Mouse (Mus musculus): ENCODE measurements around the gene Lysmd4. TPM values are rescaled to one million over a fixed set of nuclear protein-coding genes. Genes with fewer than 3 reads are reported as not detected.
"Not testable (repeated sequence)": the region's sequence is repeated elsewhere in the genome, so short reads cannot be mapped to it uniquely, and the experiment has no call there.

The Lysmd4 gene
- total and polyA plus RNA-seq, 2 experiments = 8.3 to 9.5 TPM

DNA sequence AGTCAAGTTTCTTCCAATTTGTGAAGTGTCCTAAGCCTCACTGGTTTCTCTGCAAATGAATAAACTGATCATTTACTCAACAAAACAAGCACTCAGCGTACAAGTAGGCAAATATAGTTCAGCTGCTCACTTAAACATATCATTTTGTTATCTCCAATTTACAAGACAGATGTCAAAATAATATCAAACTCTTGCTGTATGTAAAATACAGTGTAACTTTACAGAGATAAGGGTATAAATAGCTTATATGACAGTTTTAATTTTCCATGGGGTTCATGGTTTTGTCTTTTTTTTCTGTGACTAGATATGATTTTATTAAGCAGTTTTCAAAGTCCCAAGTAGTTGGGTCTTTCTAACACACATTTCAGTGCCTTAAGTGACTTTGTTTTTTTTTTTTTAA is 22.9 kb downstream of the Lysmd4 start:
- TF ChIP-seq POLR2A (IDR thresholded peaks at IDR 0.05; ENCODE audit: extremely low read depth, insufficient read depth, low read length) = no peak
- TF ChIP-seq CTCF (IDR thresholded peaks at IDR 0.05; ENCODE audit: low read depth, low read length) = no peak
- Histone ChIP-seq H3K36me3 (ENCODE audit: control insufficient read depth, insufficient read depth, low read length) (peaks cover 5% of the 10 kb centered on the region; the same call in 1 of the 2 replicates), H3K4me1 (ENCODE audit: control insufficient read depth, insufficient read depth, low read length) (peaks cover 5% of the 10 kb centered on the region), H3K9ac (ENCODE audit: low read depth, low read length) (no peak overlapping the region), H3K27ac (replicated peaks; ENCODE audit: insufficient read depth, low read depth, low read length) (no peak overlapping the region), H3K4me3 (ENCODE audit: insufficient read depth, low read depth, low read length) (no peak overlapping the region), H3K79me2 (ENCODE audit: control insufficient read depth, insufficient read depth, low read length) (no peaks in the 10 kb centered on the region), H3K27me3 (ENCODE audit: control insufficient read depth, insufficient read depth, low read length) (no peaks in the 10 kb centered on the region)
- no peak for DNase-seq (ENCODE audit: extremely low read depth, low read depth, low spot score)
- WGBS = 78% methylated on average over 1 of the region's 1 CpGs

DNA sequence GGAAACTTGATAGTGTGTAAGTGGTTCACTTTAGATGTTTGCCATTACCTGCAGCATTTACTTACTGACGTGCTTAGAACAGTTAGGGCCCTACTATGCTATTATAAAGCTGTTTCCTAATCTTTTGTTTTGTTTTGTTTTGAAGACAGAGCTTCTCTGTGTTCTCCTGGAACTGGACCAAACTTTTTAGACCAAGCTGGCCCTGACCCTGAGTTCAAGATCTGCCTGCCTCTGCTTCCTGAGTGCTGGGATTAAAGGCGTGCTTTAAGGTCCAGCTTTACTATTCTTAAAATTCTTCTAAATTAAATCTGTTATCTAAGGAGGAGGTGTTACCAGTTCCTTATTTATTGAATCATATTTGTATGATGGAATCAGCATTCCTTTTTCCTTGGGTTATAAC is 23.7 kb downstream of the Lysmd4 start:
- Histone ChIP-seq H3K9ac (ENCODE audit: low read depth, low read length) (no peak overlapping the region), H3K36me3 (ENCODE audit: control insufficient read depth, insufficient read depth, low read length) (peaks cover 9% of the 10 kb centered on the region; the same call in 1 of the 2 replicates), H3K4me1 (ENCODE audit: control insufficient read depth, insufficient read depth, low read length) (peaks cover 5% of the 10 kb centered on the region), H3K27me3 (ENCODE audit: control insufficient read depth, insufficient read depth, low read length) (no peaks in the 10 kb centered on the region), H3K4me3 (ENCODE audit: insufficient read depth, low read depth, low read length) (no peak overlapping the region), H3K27ac (replicated peaks; ENCODE audit: insufficient read depth, low read depth, low read length) (no peak overlapping the region), H3K79me2 (ENCODE audit: control insufficient read depth, insufficient read depth, low read length) (no peaks in the 10 kb centered on the region)
- 66% methylated on average over 2 of the region's 2 CpGs for WGBS
- no peak for DNase-seq (ENCODE audit: extremely low read depth, low read depth, low spot score)
- TF ChIP-seq POLR2A (IDR thresholded peaks at IDR 0.05; ENCODE audit: extremely low read depth, insufficient read depth, low read length) (no peak), CTCF (IDR thresholded peaks at IDR 0.05; ENCODE audit: low read depth, low read length) (no peak)

GRCm38 (mm10) chr7:67259828-67260563 is 37.7 kb downstream of the Lysmd4 start:
- Histone ChIP-seq H3K27ac (replicated peaks; ENCODE audit: insufficient read depth, low read depth, low read length) (no peak overlapping the region), H3K9ac (ENCODE audit: low read depth, low read length) (no peak overlapping the region), H3K4me1 (ENCODE audit: control insufficient read depth, insufficient read depth, low read length) (peaks cover 3% of the 10 kb centered on the region; the same call in 1 of the 2 replicates), H3K27me3 (ENCODE audit: control insufficient read depth, insufficient read depth, low read length) (no peaks in the 10 kb centered on the region), H3K79me2 (ENCODE audit: control insufficient read depth, insufficient read depth, low read length) (no peaks in the 10 kb centered on the region; the same call in 1 of the 2 replicates), H3K4me3 (ENCODE audit: insufficient read depth, low read depth, low read length) (no peak overlapping the region), H3K36me3 (ENCODE audit: control insufficient read depth, insufficient read depth, low read length) (peaks cover 21% of the 10 kb centered on the region)
- peak; percentile 82 for DNase-seq (ENCODE audit: extremely low read depth, low read depth, low spot score)
- TF ChIP-seq POLR2A (IDR thresholded peaks at IDR 0.05; ENCODE audit: extremely low read depth, insufficient read depth, low read length) (no peak), CTCF (IDR thresholded peaks at IDR 0.05; ENCODE audit: low read depth, low read length) (no peak)
- WGBS = 21% methylated on average over 4 of the region's 4 CpGs

DNA sequence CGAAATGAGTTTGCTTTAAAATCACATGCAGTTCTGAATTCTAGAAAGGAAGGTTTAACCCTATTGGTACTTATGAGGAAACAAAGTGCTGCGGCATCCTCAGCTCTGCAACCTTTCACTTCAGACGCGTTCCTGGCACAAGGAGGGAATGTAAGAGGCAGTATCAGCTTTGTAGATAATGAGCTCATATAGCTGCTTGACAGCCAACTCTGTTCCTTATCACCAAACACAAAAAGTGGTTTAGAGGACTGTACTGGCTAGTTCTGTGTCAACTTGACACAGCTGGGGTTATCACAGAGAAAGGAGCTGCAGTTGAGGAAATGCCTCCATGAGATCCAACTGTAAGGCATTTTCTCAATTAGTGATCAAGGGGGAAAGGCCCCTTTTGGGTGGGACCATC is 48.1 kb downstream of the Lysmd4 start:
- DNase-seq (ENCODE audit: extremely low read depth, low read depth, low spot score) = not testable (repeated sequence)

GRCm38 (mm10) chr7:67283581-67283980 is 61.2 kb downstream of the Lysmd4 start:
- no peak overlapping the region for H3K27ac ChIP-seq (replicated peaks; ENCODE audit: insufficient read depth, low read depth, low read length)
- H3K4me1 ChIP-seq (ENCODE audit: control insufficient read depth, insufficient read depth, low read length) = no peaks in the 10 kb centered on the region
- H3K27me3 ChIP-seq (ENCODE audit: control insufficient read depth, insufficient read depth, low read length) = no peaks in the 10 kb centered on the region
- H3K36me3 ChIP-seq (ENCODE audit: control insufficient read depth, insufficient read depth, low read length) = peaks cover 5% of the 10 kb centered on the region; the same call in 1 of the 2 replicates
- peaks cover 5% of the 10 kb centered on the region; the same call in 1 of the 2 replicates for H3K79me2 ChIP-seq (ENCODE audit: control insufficient read depth, insufficient read depth, low read length)
- no peak for DNase-seq (ENCODE audit: extremely low read depth, low read depth, low spot score)
- no peak overlapping the region for H3K9ac ChIP-seq (ENCODE audit: low read depth, low read length)
- TF ChIP-seq CTCF (IDR thresholded peaks at IDR 0.05; ENCODE audit: low read depth, low read length) = no peak
- TF ChIP-seq POLR2A (IDR thresholded peaks at IDR 0.05; ENCODE audit: extremely low read depth, insufficient read depth, low read length) = no peak
- 87% methylated on average over 6 of the region's 6 CpGs for WGBS
- H3K4me3 ChIP-seq (ENCODE audit: insufficient read depth, low read depth, low read length) = no peak overlapping the region

More for the DNA sequence above, 48.1 kb downstream of the Lysmd4 start:
- H3K27me3 ChIP-seq (ENCODE audit: control insufficient read depth, insufficient read depth, low read length); H3K27ac ChIP-seq (replicated peaks; ENCODE audit: insufficient read depth, low read depth, low read length); H3K4me1 ChIP-seq (ENCODE audit: control insufficient read depth, insufficient read depth, low read length); H3K4me3 ChIP-seq (ENCODE audit: insufficient read depth, low read depth, low read length); H3K9ac ChIP-seq (ENCODE audit: low read depth, low read length); H3K79me2 ChIP-seq (ENCODE audit: control insufficient read depth, insufficient read depth, low read length): not testable (repeated sequence)
- peaks cover 10% of the 10 kb centered on the region for H3K36me3 ChIP-seq (ENCODE audit: control insufficient read depth, insufficient read depth, low read length)
- 73% methylated on average over 4 of the region's 4 CpGs for WGBS

- 84% methylated on average over 4 of the region's 4 CpGs for WGBS
- DNase-seq (ENCODE audit: extremely low read depth, low read depth, low spot score) = no peak
- Histone ChIP-seq H3K79me2 (ENCODE audit: control insufficient read depth, insufficient read depth, low read length) (peaks cover 12% of the 10 kb centered on the region; the same call in 1 of the 2 replicates), H3K36me3 (ENCODE audit: control insufficient read depth, insufficient read depth, low read length) (peaks cover 5% of the 10 kb centered on the region; the same call in 1 of the 2 replicates), H3K4me3 (ENCODE audit: insufficient read depth, low read depth, low read length) (no peak overlapping the region), H3K4me1 (ENCODE audit: control insufficient read depth, insufficient read depth, low read length) (no peaks in the 10 kb centered on the region), H3K27ac (replicated peaks; ENCODE audit: insufficient read depth, low read depth, low read length) (no peak overlapping the region), H3K9ac (ENCODE audit: low read depth, low read length) (no peak overlapping the region), H3K27me3 (ENCODE audit: control insufficient read depth, insufficient read depth, low read length) (no peaks in the 10 kb centered on the region)
- TF ChIP-seq POLR2A (IDR thresholded peaks at IDR 0.05; ENCODE audit: extremely low read depth, insufficient read depth, low read length) (no peak), CTCF (IDR thresholded peaks at IDR 0.05; ENCODE audit: low read depth, low read length) (no peak)
Observed at GRCm38 (mm10) chr7:67287456-67287855, 65.1 kb downstream of the Lysmd4 start.

All from liver, adult 2 months (tissue).